Mouse (Mus musculus) stomach, adult 2 months (tissue): ENCODE results near the gene Them4. TPM values are rescaled to one million over a fixed set of nuclear protein-coding genes. Genes with fewer than 3 reads are reported as not detected.

ENCODE experiments used
- polyA plus RNA-seq: library from polyadenylated mRNA; depleted of rRNA; stranded (reverse); fragments of >200 nt; gene quantifications from 2 replicates; pipeline ENCODE4 v1.2.3, GENCODE M21; 2012; rRNA removed

Them4 gene
- polyA plus RNA-seq: 0.19 and 0.45 TPM in 2 replicates

GRCm38 (mm10) chr3:94309633-94310363 lies at the start of gene Them4:
Them4 (plus strand) TSS chr3:94310089.

GRCm38 (mm10) chr3:94263736-94264135 lies 46.2 kb upstream of the Them4 start, which contains the start of gene Gm4778:
Gm4778 (plus strand) TSS chr3:94264036.

GRCm38 (mm10) chr3:94341959-94342422 lies 32.1 kb downstream of the Them4 start, which contains the start of gene Them5:
Them5 (plus strand) TSS chr3:94342099.

GRCm38 (mm10) chr3:94362138-94362537 lies 52.2 kb downstream of the Them4 start, which contains the start of gene C2cd4d:
C2cd4d (plus strand) TSS chr3:94362438.

GRCm38 (mm10) chr3:94372641-94373040 lies 62.8 kb downstream of the Them4 start, which contains the start of gene Rorc:
Rorc (plus strand) TSS chr3:94372794.

Other genes with a start within 250 kb of the Them4 start
- gene Gm10697, start 237.4 kb upstream of the Them4 start, polyA plus RNA-seq: not detected in 2 replicates
- gene Gm10696, start 131.9 kb upstream of the Them4 start, polyA plus RNA-seq: not detected in 2 replicates
- not detected in 2 replicates for gene Gm5286, start 113.4 kb upstream of the Them4 start, polyA plus RNA-seq
- gene Gm4778, start 46.1 kb upstream of the Them4 start, polyA plus RNA-seq: not detected in 2 replicates
- gene Them5, start 32.0 kb downstream of the Them4 start, polyA plus RNA-seq: 32.9 and 36.3 TPM in 2 replicates
- 1.1 and 4.3 TPM in 2 replicates for gene C2cd4d, start 52.3 kb downstream of the Them4 start, polyA plus RNA-seq
- 3.0 and 4.1 TPM in 2 replicates for gene Rorc, start 62.7 kb downstream of the Them4 start, polyA plus RNA-seq
- gene Lingo4, start 88.4 kb downstream of the Them4 start, polyA plus RNA-seq: 0.04 and 0.10 TPM in 2 replicates
- 0.23 TPM in 1 of 2 replicates, not detected in the other for gene Tdrkh, start 103.2 kb downstream of the Them4 start, polyA plus RNA-seq
- 9.2 and 9.5 TPM in 2 replicates for gene Mrpl9, start 133.2 kb downstream of the Them4 start, polyA plus RNA-seq
- not detected in 2 replicates for gene Oaz3, start 133.8 kb downstream of the Them4 start, polyA plus RNA-seq
- 12.0 and 15.2 TPM in 2 replicates for gene Celf3, start 168.2 kb downstream of the Them4 start, polyA plus RNA-seq
- gene Riiad1, start 170.3 kb downstream of the Them4 start, polyA plus RNA-seq: not detected in 2 replicates